Mouse (Mus musculus): Measurements from ENCODE around the gene Vps26c. TPM values are rescaled to one million over a fixed set of nuclear protein-coding genes. Genes with fewer than 3 reads are reported as not detected.
A peak's percentile ranks its signal among the peaks of the same experiment; 100 is the strongest.

Vps26c gene
- polyA plus RNA-seq (2017; shearing (Covaris generic)) = 10 to 100 TPM; 75.1 to 91.9 (median 89.0) TPM

DNA sequence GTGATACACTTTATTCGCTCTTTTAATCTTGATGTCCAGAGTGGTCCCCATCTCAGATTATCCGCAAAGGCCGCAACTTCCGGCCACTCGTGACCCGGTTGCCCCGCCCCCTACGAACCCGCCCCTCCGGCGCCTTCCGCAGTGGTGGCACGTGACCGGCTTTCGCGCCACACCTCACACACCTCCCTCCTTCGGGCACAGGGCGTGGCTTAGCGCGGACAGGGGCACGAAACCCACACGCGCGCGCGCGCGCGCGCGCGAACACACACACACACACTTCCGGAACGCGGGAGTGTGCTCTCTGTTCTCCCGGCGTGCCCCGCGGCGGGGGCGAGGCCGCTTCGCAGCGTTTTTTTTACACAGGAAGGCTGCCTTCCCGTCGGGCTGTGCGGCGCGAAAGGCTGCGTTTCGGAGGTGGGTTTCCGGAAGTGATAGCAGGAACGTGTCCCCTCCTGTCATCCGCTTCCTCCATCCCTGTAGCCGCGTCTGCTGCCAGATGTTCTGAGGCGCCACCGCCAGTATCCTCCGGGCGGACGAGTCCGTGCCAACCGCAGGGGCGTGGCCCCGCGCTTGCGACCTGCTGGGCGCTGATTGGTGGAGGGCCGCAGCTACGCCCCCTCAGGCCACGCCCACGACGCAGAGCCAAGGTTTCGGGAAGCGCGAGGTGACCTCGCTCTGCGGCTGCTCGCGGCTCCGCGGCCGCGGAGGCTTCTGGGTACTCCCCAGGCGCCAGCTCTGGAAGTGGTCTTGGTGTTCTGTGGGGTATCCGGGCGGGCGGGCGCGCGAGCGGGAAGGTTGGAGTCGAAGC lies at the start of gene Vps26c:
Gene Vps26c, minus strand, starts transcription at position 487 of the 808 bp plus-strand sequence.
- ATAC-seq = peak; percentile 81

DNA sequence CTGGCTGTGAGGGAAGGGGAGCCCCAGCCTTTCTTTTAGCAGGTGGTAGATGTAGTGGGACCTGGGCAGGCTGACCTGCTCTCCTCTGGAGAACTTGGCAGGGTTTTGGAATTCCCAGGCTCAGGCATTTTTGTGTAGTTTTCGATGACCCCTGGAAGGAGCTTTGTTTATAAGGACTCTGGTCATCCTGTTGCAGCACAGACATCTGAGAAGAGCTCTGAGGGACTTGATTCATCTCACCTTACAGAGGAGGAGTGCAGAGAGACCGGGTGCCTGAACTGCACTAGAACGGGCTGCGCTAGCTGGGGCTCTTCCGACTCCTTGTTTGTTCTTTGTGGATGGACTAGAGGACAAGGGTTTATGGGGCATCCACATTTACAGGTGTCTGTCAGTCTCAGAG lies 49.1 kb upstream of the Vps26c start:
- no peak for ATAC-seq

DNA sequence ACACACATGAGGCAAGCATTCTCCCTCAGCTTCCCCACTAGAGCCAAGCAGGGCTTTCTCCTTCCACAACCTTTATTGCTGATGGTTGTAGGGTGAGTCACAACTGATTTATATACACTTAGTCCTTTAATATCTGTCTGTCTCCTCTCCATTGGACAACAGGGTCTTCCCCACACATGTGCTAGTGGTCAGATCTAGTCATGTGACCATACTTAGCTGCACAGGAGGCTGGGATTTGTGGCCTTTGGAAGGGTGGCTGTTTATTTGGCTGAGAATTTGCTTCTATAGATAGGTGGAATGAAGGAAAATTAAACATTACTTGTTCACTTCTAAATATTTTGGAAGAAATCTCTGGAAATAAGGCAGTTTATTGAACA lies 48.1 kb upstream of the Vps26c start:
- no peak for ATAC-seq

DNA sequence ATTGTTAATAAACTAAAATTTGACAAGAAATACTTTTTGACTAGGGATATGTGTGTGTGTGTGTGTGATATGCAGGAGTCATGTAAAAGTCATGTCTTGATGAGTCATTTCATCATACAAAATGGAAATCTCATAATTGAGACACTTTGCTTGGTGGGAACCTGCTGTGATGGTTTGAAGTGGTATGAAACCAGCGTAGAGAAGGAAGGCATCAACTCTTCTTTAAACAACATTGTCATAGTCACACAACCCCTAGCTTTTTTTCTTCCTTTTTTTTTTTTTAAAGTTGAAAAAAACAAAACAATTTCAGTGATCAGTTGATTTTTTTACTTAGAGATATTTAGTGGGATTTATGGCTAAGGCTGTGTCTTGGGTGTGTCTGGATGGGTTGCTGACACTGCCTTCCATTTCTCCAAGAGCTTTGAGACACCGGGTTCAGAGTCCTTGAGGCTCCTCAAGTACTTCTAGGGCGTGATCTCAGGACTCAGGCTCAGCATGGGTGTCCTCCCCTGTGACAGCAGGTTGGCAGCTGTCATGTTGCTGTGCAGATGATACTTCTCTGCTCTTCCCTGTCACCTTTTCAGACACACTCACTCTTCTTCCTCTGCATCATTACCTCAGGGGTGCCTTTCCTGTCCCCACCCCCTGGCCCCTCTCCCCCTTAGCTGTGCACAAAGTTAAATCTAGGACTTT lies 47.5 kb upstream of the Vps26c start:
- no peak for ATAC-seq

DNA sequence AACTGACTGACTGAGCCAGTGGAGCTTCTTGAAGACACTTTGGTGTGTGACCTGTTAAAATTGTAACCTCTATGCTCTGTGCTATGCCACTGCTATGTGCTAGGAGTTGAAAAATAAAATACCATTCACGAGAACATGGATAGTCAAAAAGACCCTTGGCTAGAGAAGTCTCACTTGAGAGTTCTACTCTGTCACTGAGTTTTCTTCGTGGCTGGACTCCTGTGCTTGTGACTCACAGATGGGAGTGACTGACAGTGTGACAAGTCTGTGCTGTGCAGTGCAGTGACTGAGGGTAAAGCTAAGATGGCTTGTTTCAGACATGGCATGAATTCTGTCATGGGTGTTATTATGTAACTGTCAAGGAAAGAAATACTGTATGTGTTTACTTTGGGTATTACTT lies 45.8 kb upstream of the Vps26c start:
- ATAC-seq = no peak

DNA sequence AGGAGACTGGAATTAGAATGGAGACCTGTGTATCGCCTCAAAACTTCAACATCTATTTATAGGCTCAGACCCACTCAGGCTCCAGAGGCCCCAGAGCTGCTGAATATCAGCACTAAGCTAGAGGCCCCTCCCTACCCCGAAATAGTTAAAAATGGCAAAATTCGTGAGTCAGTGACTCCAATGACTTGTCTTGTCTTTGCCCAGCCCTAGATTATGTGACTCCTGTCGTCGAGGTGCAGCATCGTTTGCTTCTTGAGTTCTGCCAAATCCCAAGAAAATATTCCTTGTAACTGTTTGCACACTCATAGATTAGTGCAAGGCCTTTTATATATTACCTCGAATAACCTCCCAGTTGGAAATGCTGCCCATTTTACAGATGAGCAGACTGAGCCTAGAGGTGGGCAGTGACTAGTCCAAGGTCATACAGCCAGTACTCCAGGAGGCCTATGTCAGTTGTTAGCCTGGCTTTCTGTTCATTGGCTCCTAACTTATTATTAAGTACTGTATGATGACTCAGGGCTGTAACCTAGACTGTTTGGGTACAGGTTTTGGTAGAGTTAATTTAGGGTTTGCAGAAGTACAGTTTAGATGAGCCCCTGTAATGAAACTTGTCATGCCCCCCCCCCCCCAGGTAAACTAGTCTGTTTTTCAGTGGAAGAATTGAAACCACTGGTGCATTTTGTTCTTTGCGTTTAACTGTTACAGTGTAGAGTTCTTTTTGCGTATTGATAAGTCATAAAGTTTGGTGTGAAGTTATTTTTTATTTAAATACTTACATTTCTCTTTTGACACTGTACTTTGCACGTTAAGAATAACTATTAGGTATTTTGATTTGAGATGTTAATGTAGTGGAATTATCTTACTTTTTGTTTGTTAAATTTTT lies 44.7 kb upstream of the Vps26c start:
- no peak for ATAC-seq

DNA sequence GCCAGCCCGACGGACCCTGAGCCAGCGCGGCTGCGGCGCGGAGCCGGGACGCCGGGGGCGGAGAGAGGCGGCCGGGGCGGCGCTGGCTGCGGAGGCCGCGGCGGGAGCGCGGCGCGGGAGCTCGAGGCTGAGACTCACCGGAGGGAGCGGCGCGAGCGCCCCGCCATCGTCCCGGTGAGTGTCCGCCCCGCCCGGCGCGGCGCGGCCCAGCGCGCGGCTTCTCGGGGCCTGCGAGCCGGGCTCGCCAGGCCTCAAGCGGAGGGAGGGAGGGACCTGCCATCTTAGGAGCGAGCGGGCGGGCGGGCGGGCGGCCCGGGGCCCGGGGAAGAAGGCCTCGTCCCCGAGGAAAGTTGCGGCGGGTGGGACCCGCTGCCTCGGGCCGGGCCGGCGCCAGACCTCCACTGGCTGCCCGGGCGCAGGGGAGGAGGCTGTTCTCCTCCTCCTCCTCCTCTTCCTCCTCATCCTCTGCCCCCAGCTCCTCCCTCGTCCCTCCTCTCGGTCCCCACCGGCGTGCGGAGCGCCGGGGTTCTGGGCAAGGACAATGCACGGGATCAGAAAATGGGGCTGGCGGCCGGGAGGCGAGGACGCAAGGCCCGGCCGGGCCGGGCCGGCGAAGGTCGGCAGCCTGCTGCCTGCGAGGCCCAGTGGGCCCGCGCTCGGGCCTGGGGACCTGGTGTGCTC lies 43.9 kb upstream of the Vps26c start:
- no peak for ATAC-seq

DNA sequence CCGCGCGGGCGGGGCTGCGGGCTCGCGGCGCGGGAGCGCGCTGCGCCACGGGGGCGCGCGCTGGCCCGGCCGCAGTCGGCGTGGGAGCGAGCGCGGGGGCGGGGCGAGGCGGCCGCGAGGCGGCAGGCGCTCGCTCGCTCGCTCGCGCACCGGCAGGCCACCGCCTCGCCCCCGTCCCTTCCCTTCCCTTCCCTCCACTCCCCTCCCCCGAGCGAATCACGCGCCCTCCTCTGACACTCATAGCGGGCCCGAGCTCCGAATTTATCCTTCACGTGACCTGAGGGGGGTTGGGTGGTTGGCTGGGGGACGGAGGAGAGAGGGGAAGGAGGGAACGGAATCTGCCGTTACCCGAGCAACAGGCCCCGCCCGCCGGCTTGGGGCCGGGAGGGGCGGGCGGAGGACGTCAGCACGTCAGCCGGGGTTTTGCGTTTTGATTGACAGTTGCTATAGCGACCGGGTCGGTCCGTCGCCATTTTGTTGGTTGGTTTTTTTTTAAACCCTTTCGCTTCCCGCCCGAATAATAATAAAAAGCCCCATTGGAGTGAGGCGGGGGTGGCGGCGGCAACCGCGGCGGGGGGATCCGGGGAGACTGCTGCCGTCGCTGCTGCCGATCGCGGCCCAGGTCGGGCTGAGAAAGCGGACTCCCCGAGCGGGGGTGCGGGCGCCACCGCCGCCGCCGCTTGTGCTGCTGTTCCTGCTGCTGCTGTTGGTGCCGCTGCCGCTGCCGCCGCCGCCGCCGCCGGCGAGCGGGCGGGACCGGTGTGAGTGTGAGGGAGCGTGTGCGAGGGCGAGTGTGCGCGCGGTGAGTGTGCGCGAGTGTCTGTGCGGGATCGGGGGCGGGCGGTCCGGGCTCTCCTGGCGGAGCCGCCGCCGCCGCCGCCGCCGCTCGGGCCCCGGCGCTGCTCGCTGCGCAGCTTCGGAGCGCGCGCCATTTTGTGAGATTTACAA lies 42.9 kb upstream of the Vps26c start, which contains the start of gene Dyrk1a:
Gene Dyrk1a, plus strand, starts transcription at position 782 of the 948 bp plus-strand sequence.
- peak; percentile 87 for ATAC-seq

DNA sequence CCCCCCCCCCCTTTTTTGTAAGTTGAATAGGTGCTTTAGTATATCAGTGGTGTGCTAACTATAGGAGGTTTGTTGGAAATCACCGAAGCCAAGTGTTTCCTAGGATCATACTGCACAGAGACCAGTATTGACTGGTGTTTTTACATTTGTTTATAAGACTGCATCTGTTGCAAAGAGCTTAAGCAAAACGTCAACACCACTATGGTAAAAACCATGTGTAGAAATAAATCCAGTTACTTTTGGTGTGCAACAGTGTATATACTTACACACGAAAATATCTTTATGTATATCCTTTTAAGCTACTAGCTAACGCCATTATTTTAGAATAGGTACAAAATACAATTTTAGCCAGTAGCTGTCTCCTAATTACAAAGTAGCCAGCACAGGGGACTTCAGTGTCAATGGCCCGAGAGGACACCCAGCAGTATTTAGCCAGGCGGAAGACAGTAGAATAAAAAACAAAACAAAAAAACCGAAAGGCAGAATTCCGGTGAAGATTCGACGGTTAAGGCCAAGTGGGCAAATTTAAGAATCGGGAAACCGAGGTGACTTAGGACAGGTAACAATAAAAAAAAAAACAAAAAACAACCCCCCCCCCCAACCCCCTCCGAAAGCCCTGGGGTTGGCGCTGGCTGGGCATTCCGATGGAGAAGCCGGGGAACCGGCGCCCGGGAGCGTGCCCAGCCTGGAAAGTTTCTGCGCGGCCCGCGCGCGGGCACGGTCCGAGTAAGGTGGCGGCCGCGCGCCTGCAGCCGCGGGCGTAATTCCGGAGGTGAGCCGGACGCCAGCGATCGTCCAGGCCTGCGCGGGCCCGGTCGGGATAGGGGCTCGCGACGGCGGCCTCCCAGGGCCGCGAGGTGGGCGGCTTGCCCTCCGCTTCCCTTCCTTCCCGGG lies 42.0 kb upstream of the Vps26c start:
- ATAC-seq = no peak

DNA sequence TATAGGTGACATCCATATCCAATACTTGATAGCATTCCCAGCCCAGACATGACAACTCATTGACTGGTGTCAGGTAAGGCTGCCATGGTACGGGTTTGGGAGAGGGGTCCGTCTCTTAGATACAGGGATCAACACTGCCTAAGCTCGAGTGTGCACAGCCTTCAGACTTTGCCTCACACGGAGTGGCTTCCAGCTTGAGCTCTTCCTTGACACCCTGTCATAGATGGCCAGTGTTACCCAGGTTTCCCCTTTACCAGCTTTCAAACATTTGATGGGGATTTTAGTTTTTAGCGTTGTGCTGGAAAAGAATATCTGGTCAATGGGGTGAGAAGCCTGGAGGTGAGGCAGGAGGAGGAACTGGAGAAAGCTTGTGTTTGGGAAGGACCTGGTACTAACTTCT lies 41.1 kb upstream of the Vps26c start:
- ATAC-seq = no peak

DNA sequence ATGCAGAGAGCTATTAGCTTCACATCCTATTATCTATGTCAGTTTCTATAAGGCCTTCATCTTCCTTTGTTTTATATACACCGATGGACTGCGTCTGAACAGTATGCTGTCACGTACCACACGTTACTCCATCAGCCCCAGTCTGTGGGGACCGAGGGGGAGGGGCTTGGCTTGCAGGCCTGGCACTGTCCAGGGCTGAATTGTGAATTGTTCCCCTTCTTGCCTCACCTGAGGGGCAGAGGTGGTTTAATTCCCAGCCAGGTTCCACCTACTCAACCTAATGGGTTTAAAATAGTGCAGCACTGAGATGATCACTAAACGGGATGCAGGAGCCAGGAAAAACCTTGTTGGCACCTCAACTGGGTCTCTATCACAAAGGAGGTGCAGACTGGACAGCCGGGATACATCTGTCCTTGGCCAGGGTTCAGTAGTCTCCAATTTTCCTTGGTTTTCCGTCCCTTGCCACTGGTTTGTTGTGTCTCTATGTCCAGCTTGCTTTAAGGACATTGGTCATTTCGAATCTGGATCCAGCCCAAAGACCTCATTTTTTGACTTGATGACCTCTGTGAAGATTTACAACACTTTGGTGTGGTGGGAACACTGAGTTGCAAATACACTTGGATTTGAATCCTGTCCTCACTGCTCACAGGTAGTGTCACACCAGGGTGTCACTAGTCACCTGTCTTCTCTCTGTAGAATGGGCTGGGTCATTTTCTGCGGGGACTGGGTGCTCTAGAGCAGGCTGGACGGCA lies 40.4 kb upstream of the Vps26c start:
- no peak for ATAC-seq

DNA sequence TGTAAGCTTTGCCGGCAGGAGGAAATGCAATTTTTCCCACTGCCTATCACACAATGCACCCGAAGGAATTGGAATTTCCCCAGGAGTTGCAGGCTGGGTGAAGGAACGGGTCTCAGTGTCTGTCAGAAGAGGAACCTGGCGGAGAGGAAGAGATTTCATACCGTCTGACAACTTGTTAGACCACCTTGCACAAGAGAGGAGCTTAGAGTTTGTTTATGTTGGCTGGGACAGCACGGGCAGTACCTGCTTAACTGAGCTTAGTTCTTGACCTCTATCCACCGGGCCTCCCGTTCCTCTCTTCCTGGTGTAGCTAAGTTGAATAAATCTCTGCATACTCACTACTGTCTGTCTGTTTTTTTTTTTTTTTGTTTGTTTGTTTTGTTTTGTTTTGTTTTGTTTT lies 39.5 kb upstream of the Vps26c start:
- no peak for ATAC-seq

DNA sequence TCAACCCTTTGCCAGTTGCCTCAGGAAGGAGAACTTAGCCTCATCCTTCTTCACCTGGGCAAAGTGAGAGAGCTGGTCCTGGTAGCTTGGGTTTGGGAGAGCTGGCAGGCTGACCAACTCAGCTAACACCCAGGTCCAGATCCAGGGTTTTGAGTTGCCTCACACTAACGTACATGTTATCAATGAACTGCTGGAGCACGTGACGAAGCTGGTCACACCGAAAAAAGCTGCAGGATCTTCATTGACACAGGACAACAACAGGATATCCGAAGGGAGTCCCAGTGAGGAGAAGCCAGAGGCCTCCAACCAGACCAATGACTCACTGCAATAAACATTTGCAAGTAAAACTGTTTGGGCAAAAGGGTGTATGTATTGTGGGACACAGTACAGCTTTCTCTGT lies 34.0 kb upstream of the Vps26c start:
- ATAC-seq = no peak

DNA sequence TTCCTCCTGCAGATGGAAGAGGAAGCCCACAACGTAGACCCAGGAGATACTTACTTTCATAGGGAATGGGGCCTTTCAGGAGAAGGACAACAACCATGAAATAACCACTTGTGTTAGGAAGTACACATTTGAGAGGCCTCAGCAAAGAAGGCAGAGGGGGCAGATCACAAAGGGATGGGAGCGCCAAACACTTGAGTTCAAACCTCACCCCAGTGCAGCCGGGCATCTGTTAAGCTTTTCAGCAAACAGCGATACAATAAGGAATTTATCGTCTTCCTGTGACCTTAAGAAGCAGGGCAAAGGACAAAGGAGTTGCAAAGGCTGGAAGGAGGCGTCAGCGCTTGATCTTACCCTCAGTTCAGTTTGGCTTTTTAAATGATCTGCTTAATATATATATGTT lies 33.2 kb upstream of the Vps26c start:
- ATAC-seq = no peak

DNA sequence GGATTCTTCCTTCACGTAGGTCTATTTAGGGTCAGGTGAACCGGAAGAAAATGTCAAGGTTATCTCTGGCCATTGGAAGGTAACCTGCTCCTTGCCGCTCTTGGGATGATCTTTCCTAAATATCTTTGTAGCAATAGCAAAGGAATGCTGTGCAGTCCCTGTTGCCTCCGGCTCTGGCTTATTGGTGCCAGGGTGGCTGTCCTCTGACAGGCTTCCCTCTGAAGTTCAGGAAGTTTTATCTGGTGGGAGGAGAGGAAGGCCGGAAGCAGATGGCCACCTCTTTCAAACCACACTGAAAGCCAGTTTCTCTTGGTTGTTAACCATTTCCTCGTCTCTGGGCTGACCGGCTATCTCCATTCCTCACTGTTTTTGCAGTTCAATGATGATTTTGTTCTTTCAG lies 32.7 kb upstream of the Vps26c start:
- no peak for ATAC-seq

DNA sequence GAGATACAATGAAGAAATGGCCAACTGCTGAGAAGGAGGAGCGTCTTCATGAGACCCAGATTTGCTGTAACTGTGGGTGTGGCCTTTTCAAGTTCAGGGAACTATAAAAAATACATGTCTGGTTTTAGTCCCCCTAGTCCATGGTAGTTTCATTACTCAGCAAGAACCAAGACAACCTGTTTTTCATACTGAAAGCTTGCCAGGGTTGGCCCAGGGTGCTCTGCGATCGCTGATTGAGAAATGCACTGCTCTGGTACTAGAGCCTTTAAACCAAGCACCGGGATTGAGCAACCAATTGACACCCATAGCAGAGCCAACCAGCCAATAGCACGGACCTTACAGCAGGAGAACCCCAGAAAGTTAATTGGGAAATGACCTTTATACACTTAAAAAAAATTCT lies 29.6 kb upstream of the Vps26c start:
- no peak for ATAC-seq

DNA sequence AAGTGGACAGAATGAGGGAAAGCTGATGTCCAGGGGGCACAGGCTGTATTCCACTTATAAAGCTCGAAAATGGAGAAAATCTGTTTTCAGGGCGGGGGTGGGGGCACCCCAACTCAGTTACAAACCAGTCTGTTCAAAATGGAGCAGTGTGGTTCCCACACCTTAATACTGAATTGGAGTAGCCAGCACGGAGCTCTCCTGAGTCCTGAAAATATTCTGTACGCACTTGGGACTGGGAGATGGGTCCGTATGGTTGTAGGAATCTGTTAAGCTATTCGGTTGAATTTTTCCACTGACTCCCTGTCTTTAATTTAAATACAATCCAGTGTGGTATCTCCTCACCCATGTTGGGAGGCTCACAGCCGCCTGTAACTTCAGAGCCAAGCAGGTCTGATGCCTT lies 28.7 kb upstream of the Vps26c start:
- ATAC-seq = no peak

DNA sequence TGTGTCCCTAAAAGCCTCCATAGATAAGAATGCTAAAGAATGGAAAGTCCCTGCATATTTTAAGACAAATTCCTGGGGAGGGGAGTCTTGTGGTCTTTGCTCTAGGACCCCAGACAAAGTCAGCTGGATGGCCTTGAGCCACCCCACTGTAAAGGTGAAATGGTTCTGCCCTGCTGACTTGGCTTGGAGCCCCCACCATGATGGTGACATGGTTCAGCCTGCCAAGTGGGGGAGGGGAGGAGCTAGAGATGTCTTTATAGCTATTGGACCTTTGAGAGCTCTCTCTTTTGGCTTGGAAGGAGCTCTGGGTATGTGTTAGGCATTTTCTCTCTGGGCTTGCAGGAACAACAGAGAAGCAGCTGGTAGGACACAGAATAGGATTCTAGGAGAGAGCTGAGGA lies 25.3 kb upstream of the Vps26c start:
- no peak for ATAC-seq

DNA sequence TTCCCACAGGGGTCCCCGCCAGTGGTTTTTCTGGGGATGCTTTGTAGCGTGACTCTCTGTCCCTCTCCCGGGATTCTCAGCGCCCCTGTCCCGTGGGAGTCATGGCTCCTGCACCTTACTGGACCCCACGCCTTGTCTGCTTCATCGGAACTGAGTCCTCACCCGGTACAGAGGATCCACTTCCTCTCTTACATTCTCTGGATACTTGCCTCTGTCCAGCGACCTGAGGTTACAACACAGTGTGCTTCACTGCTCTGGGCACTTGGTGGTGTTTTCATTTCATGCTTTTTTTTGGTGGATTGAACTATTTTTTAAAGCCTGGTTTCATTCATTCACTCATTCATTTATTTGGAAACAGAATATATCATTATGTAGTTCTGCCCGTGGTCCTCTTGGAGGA lies 23.2 kb upstream of the Vps26c start:
- no peak for ATAC-seq
